Mouse (Mus musculus) liver, embryonic 14.5 days (tissue): Measurements from ENCODE around the gene Hist1h3g. TPM values are rescaled to one million over a fixed set of nuclear protein-coding genes. Genes with fewer than 3 reads are reported as not detected.

Experiments
- ATAC-seq: fragments of 200-750 bp; cut with Nextera tagmentation; 2 replicates; pipeline ENCODE4 v1.8.0; 2017; ENCODE audit warnings: moderate number of reproducible peaks, mild to moderate bottlenecking, moderate library complexity; ENCODE audit not compliant: insufficient read depth
- DNase-seq, 3 experiments: peaks; one replicate each; pipeline ENCODE4 v3.0.0-alpha.2; 2012 to 2013; ENCODE audit warnings: low read depth in 3 of 3, low spot score in 3 of 3
- H3K27ac ChIP-seq: fragments of 300-500 bp; sonication (generic); 2 replicates; pipeline ENCODE4 v1.5.1; 2014; ENCODE audit warnings: moderate library complexity, mild to moderate bottlenecking, control low read depth, inconsistent platforms
- H3K27me3 ChIP-seq: fragments of 300-500 bp; sonication (generic); 2 replicates; pipeline ENCODE4 v1.6.1; 2014; ENCODE audit warnings: mild to moderate bottlenecking, low read length, moderate library complexity; ENCODE audit not compliant: control insufficient read depth, insufficient read depth
- H3K36me3 ChIP-seq: fragments of 300-500 bp; sonication (generic); replicated peaks from 2 replicates; pipeline ENCODE4 v1.6.1; 2014; ENCODE audit warnings: low read depth; ENCODE audit not compliant: control insufficient read depth, insufficient read depth
- H3K4me1 ChIP-seq, 2 experiments: fragments of 200-500 bp in 1 of 2; fragments of 300-500 bp in 1 of 2; sonication (generic) in 1 of 2; replicated peaks; 2 replicates each; pipeline ENCODE4 v1.6.1; 2012 to 2014; ENCODE audit warnings: antibody characterized with exemption in 1 of 2, inconsistent platforms in 1 of 2, low read length in 1 of 2; ENCODE audit not compliant: control insufficient read depth in 2 of 2, insufficient read depth in 2 of 2
- H3K4me2 ChIP-seq: fragments of 300-500 bp; sonication (generic); 2 replicates; pipeline ENCODE4 v1.6.1; 2014; ENCODE audit warnings: low read depth, mild to moderate bottlenecking, control low read depth, moderate library complexity
- H3K4me3 ChIP-seq, 2 experiments: fragments of 200-500 bp in 1 of 2; fragments of 300-500 bp in 1 of 2; sonication (generic) in 1 of 2; 2 replicates each; pipeline ENCODE4 v1.5.1; 2012 to 2014; ENCODE audit warnings: low read depth in 2 of 2, low read length in 2 of 2, mild to moderate bottlenecking in 2 of 2, control low read depth in 1 of 2, inconsistent platforms in 1 of 2, moderate library complexity in 1 of 2; ENCODE audit not compliant: insufficient read depth in 1 of 2
- H3K9ac ChIP-seq: fragments of 300-500 bp; sonication (generic); replicated peaks from 2 replicates; pipeline ENCODE4 v1.6.1; 2014; ENCODE audit warnings: mild to moderate bottlenecking, control low read depth, moderate library complexity
- H3K9me3 ChIP-seq: fragments of 300-500 bp; sonication (generic); 2 replicates; pipeline ENCODE4 v1.6.1; 2016; ENCODE audit warnings: low read length, mixed read lengths; ENCODE audit not compliant: control insufficient read depth
- CTCF ChIP-seq: IDR thresholded peaks from 2 replicates; pipeline ENCODE4 v1.5.1; 2016; ENCODE audit warnings: antibody characterized with exemption, low read depth, control low read depth
- EP300 ChIP-seq: IDR thresholded peaks from 2 replicates; pipeline ENCODE4 v1.6.1; 2016; ENCODE audit warnings: antibody characterized with exemption, low read depth
- WGBS: fragments of 180-500 bp; shearing (Covaris S2); extraction: QIAGEN DNeasy Blood & Tissue Kit; methylation state at CpG from one replicate; pipeline ENCODE4 v1.1.7; 2014; ENCODE audit not compliant: insufficient replicate concordance; 5-methylcytosine and 5-hydroxymethylcytosine counted together
- polyA plus RNA-seq, 2 experiments: library from polyadenylated mRNA; depleted of rRNA in 1 of 2; stranded (reverse) in 1 of 2; unstranded in 1 of 2; fragments of >200 nt; fragmentation: Nextera tagmentation in 1 of 2; extraction: Ambion mirVana in 1 of 2; gene quantifications; 2 replicates each; pipeline versions ENCODE4 v1.2.1 to v1.2.3; 2012 to 2014

The Hist1h3g gene
- polyA plus RNA-seq, 2 experiments: 8.6 to 48.1 TPM

DNA sequence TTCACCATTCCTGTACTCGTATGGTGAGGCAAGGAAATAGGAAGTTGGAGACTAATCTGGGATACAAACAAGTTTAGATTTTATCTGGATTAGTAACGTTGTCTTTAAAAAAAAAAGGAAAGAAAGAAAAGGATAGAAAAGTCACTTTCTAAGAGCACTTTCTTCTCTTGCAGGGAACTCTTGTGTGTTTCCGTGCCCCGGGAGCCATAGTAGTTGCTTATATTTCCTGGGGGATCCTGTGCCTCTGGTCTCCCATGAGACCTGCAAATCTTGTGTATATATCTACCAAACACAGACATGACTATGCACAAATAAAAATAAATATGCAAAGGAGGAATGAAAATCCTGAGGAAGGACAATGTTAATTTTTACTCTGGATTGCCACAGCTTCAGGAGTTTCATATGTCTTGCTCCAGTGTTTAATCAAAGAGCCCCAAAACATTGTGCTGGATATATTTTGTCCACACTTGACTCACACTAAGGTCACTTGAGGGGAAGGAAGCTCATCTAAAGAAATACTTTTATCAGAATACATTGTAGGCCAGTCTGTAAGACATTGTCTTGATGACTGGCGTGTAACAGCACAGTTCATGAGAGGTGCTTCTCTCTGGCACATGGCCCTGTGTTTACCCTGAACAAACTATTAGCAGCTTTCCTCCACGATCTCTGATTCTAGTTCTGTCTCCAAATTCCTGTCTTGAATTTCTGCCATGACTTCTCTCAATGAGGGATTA is 41.9 kb downstream of the Hist1h3g start:
- Histone ChIP-seq H3K9ac (peak overlapping the region; percentile 99), H3K9me3 (no peaks in the 10 kb centered on the region), H3K27ac (peak overlapping the region; percentile 98), H3K4me1 (peaks cover 18 to 21% of the 10 kb centered on the region in 2 experiments), H3K4me2 (peak overlapping the region; percentile 96), H3K27me3 (no peaks in the 10 kb centered on the region), H3K36me3 (no peaks in the 10 kb centered on the region), H3K4me3 (peak overlapping the region; percentile 65 to 69)
- TF ChIP-seq CTCF (no peak), EP300 (no peak)
- WGBS: 35% methylated on average over 6 of the region's 6 CpGs
- DNase-seq (no peak), ATAC-seq (no peak)

DNA sequence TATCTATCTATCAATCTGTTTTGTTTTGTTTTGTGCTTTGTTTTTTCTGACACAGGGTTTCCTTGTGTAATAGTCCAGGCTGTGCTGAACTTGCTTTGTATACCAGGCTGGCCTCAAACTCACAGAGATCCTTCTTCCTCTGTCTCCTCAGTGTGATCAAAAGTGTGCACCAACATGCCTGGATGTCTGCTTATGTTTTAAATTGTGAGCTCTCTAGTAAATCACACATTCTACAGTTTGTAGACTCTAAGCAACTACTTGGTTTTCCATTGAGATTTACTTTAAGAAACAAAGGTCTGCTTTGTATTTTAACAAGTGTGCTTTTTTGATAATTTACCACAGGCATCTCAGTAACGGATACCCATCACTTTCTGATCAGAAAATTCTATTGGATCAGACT is 42.6 kb downstream of the Hist1h3g start:
- ATAC-seq (no peak), DNase-seq (no peak)
- H3K36me3 ChIP-seq: no peaks in the 10 kb centered on the region
- H3K9me3 ChIP-seq: no peaks in the 10 kb centered on the region
- H3K27ac ChIP-seq: peak overlapping the region; percentile 98
- peak overlapping the region in 1 of 2 experiments; percentile 8; a peak in 2 of 4 replicates for H3K4me3 ChIP-seq
- H3K4me2 ChIP-seq: peak overlapping the region; percentile 96
- peak overlapping the region; percentile 57 for H3K9ac ChIP-seq
- TF ChIP-seq EP300 (no peak), CTCF (no peak)
- peaks cover 22 to 23% of the 10 kb centered on the region in 2 experiments for H3K4me1 ChIP-seq
- no peaks in the 10 kb centered on the region for H3K27me3 ChIP-seq
- WGBS: 81% methylated on average over 1 of the region's 1 CpGs

DNA sequence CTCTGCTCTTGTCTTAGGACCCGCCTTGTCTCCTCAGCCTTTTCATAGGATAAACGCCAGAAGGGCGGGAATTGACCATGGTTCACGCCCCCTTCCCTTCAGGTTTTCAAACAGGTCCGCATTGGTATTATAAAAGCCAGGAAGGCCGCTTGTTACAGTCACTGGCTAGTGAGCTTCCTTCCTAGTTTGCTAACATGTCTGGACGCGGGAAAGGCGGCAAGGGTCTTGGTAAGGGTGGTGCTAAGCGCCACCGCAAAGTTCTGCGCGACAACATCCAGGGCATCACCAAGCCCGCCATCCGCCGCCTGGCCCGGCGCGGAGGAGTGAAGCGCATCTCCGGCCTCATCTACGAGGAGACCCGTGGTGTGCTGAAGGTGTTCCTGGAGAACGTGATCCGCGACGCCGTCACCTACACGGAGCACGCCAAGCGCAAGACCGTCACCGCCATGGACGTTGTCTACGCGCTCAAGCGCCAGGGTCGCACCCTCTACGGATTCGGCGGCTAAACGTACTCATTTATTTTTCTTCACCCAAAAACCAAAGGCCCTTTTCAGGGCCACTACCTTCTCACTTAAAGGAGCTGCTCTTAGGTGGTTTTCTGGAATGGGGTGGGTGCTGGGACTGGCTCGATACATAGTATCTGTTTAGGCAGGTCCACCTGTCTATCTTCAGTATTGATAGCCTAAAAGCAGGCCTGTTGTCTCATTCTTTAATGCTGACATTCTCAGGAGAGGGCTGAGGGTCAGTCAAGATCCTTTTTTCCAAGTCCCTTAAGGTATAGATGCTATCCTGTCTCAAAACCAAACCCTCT is 46.4 kb downstream of the Hist1h3g start, which contains the start of gene Hist1h4d:
TSS of gene Hist1h4d (plus strand) at position 191 of the 811 bp plus-strand sequence.
- Histone ChIP-seq H3K9ac (peak within 1 kb of the TSS; percentile 87), H3K36me3 (no peaks in the 10 kb centered on the region), H3K9me3 (no peaks in the 10 kb centered on the region), H3K4me1 (peaks cover 35 to 36% of the 10 kb centered on the region in 2 experiments), H3K4me2 (peak within 1 kb of the TSS; percentile 94), H3K27ac (peak within 1 kb of the TSS; percentile 88), H3K27me3 (no peaks in the 10 kb centered on the region), H3K4me3 (peak within 1 kb of the TSS; percentile 44 to 55)
- peak; percentile 92 for TF ChIP-seq EP300
- 0 out of 2 replicates have a peak, but pooled peaks have one; percentile 7 for TF ChIP-seq CTCF
- DNase-seq: peak; percentile 95 to 97 (median 95)
- WGBS: under 1% methylated on average over 43 of the region's 43 CpGs
- ATAC-seq: peak; percentile 82

DNA sequence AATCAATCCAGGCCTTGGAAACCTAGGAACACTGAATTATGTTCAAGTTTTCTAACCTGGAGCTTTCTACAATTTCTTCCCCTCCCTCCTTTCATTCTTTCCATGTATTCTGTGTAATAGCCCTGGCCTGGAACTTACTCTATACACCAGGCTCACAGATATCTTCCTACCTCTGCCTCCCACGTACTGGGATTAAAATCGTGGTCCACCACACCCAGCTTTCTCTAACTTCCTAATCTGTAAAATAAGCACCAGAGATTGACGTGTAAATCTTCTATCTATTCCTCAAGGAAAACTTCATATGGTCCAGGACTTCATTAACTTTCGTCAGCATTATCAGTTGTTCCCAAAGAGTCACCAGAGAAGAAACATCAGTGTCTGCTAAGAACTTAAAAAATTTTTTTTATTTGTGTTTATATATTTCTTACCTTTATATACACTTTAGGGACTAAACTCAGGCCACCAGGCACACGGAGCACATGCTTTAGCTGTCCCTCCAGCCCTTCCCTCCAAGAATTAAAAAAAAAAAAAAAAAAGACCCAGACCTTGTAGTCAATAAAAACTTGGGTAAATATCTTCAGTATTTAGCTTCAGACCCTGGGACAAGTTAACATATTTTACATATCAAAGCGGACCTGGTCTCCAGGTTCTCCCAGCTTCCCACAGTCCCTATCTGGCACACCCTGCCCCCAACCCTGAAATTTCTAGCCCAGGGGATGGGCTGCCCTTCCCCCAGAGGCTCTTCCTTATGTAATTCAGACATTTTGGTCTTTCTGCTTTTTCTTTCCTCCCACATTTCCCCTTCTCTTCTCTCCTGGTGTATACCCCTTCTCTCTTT is 47.2 kb downstream of the Hist1h3g start:
- Histone ChIP-seq H3K9ac (peak overlapping the region; percentile 87), H3K9me3 (no peaks in the 10 kb centered on the region), H3K4me3 (peak overlapping the region; percentile 44 to 55), H3K36me3 (no peaks in the 10 kb centered on the region), H3K27ac (peak overlapping the region; percentile 88), H3K4me1 (peaks cover 32 to 34% of the 10 kb centered on the region in 2 experiments), H3K4me2 (peak overlapping the region; percentile 94), H3K27me3 (no peaks in the 10 kb centered on the region)
- WGBS: 8% methylated on average over 6 of the region's 6 CpGs
- ATAC-seq (peak; percentile 1; the same call in 1 of the 2 replicates), DNase-seq (no peak)
- TF ChIP-seq CTCF (no peak), EP300 (no peak)
